Mouse (Mus musculus): ENCODE measurements around the gene Apbb1ip. TPM values are rescaled to one million over a fixed set of nuclear protein-coding genes. Genes with fewer than 3 reads are reported as not detected.

The Apbb1ip gene
- polyA plus RNA-seq, 1 experiment from 2014 or later = 0.53 TPM

GRCm38 (mm10) chr2:22796487-22796886 lies 22.6 kb downstream of the Apbb1ip start:
- H3K9me3 ChIP-seq (ENCODE audit: control insufficient read depth, low read length) = no peaks in the 10 kb centered on the region
- no peak overlapping the region for H3K4me2 ChIP-seq (ENCODE audit: low read depth, low read length, severe bottlenecking)
- no peaks in the 10 kb centered on the region for H3K27me3 ChIP-seq (ENCODE audit: control insufficient read depth, insufficient read depth, low read length)
- H3K27ac ChIP-seq (ENCODE audit: low read depth, low read length) = no peak overlapping the region
- no peak overlapping the region for H3K4me3 ChIP-seq (ENCODE audit: low read depth, low read length)
- no peaks in the 10 kb centered on the region for H3K36me3 ChIP-seq (ENCODE audit: control insufficient read depth, insufficient read depth, low read length)
- no peak overlapping the region for H3K9ac ChIP-seq (ENCODE audit: low read length)
- ATAC-seq (replicated peaks; ENCODE audit: low FRiP score) (no peak), DNase-seq (ENCODE audit: low spot score) (no peak)
- H3K4me1 ChIP-seq (replicated peaks; ENCODE audit: control insufficient read depth, insufficient read depth, low read length) = no peaks in the 10 kb centered on the region

DNA sequence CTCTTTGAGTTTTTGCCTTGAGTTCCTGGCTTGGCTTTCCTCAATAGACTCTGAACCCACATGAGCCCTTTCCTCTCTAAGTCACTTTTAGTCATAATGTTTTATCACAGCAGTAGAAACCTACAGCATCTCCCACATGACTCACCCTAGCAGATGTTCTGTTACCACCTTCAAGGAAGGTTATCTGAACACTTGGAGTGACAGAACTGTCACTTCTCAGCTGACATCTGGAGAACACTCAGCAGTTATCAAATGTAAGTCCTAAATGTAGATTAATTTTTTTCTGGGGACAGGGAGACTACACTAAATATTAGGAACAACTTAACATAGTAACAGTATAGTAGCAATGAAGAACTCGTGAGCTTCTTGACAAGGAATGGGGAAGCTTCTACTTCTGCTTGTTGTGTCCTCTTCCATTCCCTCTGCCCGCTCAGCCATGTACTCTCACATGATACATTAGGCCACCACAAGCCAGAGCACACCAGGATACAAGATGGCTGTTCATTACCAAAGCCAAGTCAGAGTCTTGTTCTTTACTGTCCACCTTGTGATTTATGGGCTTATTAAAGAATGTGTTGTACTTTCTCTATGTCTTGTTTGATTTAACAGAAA lies 25.6 kb downstream of the Apbb1ip start:
- Histone ChIP-seq H3K9me3 (ENCODE audit: control insufficient read depth, low read length) (no peaks in the 10 kb centered on the region), H3K4me2 (ENCODE audit: low read depth, low read length, severe bottlenecking) (no peak overlapping the region), H3K27ac (ENCODE audit: low read depth, low read length) (no peak overlapping the region), H3K4me1 (replicated peaks; ENCODE audit: control insufficient read depth, insufficient read depth, low read length) (no peaks in the 10 kb centered on the region), H3K27me3 (ENCODE audit: control insufficient read depth, insufficient read depth, low read length) (no peaks in the 10 kb centered on the region), H3K4me3 (ENCODE audit: low read depth, low read length) (no peak overlapping the region), H3K36me3 (ENCODE audit: control insufficient read depth, insufficient read depth, low read length) (no peaks in the 10 kb centered on the region), H3K9ac (ENCODE audit: low read length) (no peak overlapping the region)
- ATAC-seq (replicated peaks; ENCODE audit: low FRiP score) (no peak), DNase-seq (ENCODE audit: low spot score) (no peak)
- 81% methylated on average over 2 of the region's 2 CpGs for WGBS

- Histone ChIP-seq H3K4me3 (ENCODE audit: low read depth, low read length) (no peak overlapping the region), H3K9ac (ENCODE audit: low read length) (no peak overlapping the region), H3K4me2 (ENCODE audit: low read depth, low read length, severe bottlenecking) (no peak overlapping the region), H3K9me3 (ENCODE audit: control insufficient read depth, low read length) (no peaks in the 10 kb centered on the region), H3K27me3 (ENCODE audit: control insufficient read depth, insufficient read depth, low read length) (no peaks in the 10 kb centered on the region), H3K36me3 (ENCODE audit: control insufficient read depth, insufficient read depth, low read length) (no peaks in the 10 kb centered on the region), H3K4me1 (replicated peaks; ENCODE audit: control insufficient read depth, insufficient read depth, low read length) (no peaks in the 10 kb centered on the region), H3K27ac (ENCODE audit: low read depth, low read length) (no peak overlapping the region)
- DNase-seq (ENCODE audit: low spot score) (no peak), ATAC-seq (replicated peaks; ENCODE audit: low FRiP score) (no peak)
- 85% methylated on average over 2 of the region's 2 CpGs for whole genome bisulfite sequencing
Measured at GRCm38 (mm10) chr2:22805589-22805988, 31.7 kb downstream of the Apbb1ip start.

- Histone ChIP-seq H3K9ac (ENCODE audit: low read length) (no peak overlapping the region), H3K9me3 (ENCODE audit: control insufficient read depth, low read length) (no peaks in the 10 kb centered on the region), H3K4me1 (replicated peaks; ENCODE audit: control insufficient read depth, insufficient read depth, low read length) (no peaks in the 10 kb centered on the region), H3K27ac (ENCODE audit: low read depth, low read length) (no peak overlapping the region), H3K4me3 (ENCODE audit: low read depth, low read length) (no peak overlapping the region), H3K4me2 (ENCODE audit: low read depth, low read length, severe bottlenecking) (no peak overlapping the region), H3K36me3 (ENCODE audit: control insufficient read depth, insufficient read depth, low read length) (no peaks in the 10 kb centered on the region), H3K27me3 (ENCODE audit: control insufficient read depth, insufficient read depth, low read length) (no peaks in the 10 kb centered on the region)
- ATAC-seq (replicated peaks; ENCODE audit: low FRiP score) = no peak
- DNase-seq (ENCODE audit: low spot score) = no peak
- 97% methylated on average over 1 of the region's 1 CpGs for WGBS
Measured at GRCm38 (mm10) chr2:22806576-22806975, 32.7 kb downstream of the Apbb1ip start.

DNA sequence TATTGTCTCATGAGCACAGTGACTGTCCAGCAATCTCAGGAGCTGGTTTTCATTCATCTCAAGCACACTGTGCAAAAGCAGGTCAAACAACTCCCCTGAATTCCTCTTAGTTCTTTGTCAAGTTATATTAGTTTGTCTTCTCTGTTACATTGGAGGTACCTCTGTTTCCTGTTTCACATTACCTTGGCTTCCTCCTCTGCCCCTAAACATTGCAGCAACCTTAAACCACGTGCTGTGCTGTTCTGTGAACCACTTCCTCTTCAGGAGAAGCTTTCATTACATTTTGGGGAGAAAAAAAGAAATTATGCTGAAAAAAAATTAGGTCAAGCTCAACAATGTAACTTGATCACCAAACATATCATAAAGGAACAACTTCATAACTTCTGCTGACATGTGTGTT lies 33.4 kb downstream of the Apbb1ip start:
- no peaks in the 10 kb centered on the region for H3K36me3 ChIP-seq (ENCODE audit: control insufficient read depth, insufficient read depth, low read length)
- ATAC-seq (replicated peaks; ENCODE audit: low FRiP score) = no peak
- H3K4me3 ChIP-seq (ENCODE audit: low read depth, low read length) = no peak overlapping the region
- H3K9ac ChIP-seq (ENCODE audit: low read length) = no peak overlapping the region
- no peak overlapping the region for H3K27ac ChIP-seq (ENCODE audit: low read depth, low read length)
- H3K27me3 ChIP-seq (ENCODE audit: control insufficient read depth, insufficient read depth, low read length) = no peaks in the 10 kb centered on the region
- H3K4me2 ChIP-seq (ENCODE audit: low read depth, low read length, severe bottlenecking) = no peak overlapping the region
- no peaks in the 10 kb centered on the region for H3K9me3 ChIP-seq (ENCODE audit: control insufficient read depth, low read length)
- DNase-seq (ENCODE audit: low spot score) = no peak
- 46% methylated on average over 1 of the region's 1 CpGs for WGBS
- H3K4me1 ChIP-seq (replicated peaks; ENCODE audit: control insufficient read depth, insufficient read depth, low read length) = no peaks in the 10 kb centered on the region

- Histone ChIP-seq H3K36me3 (ENCODE audit: control insufficient read depth, insufficient read depth, low read length) (no peaks in the 10 kb centered on the region), H3K9me3 (ENCODE audit: control insufficient read depth, low read length) (no peaks in the 10 kb centered on the region), H3K27ac (ENCODE audit: low read depth, low read length) (no peak overlapping the region), H3K4me1 (replicated peaks; ENCODE audit: control insufficient read depth, insufficient read depth, low read length) (no peaks in the 10 kb centered on the region), H3K9ac (ENCODE audit: low read length) (no peak overlapping the region), H3K27me3 (ENCODE audit: control insufficient read depth, insufficient read depth, low read length) (no peaks in the 10 kb centered on the region), H3K4me2 (ENCODE audit: low read depth, low read length, severe bottlenecking) (no peak overlapping the region), H3K4me3 (ENCODE audit: low read depth, low read length) (no peak overlapping the region)
- DNase-seq (ENCODE audit: low spot score) = no peak
- WGBS = 91% methylated on average over 4 of the region's 4 CpGs
- ATAC-seq (replicated peaks; ENCODE audit: low FRiP score) = no peak
Measured at GRCm38 (mm10) chr2:22810851-22811250, 37.0 kb downstream of the Apbb1ip start.

- ATAC-seq (replicated peaks; ENCODE audit: low FRiP score) = no peak
- DNase-seq (ENCODE audit: low spot score) = no peak
- Histone ChIP-seq H3K36me3 (ENCODE audit: control insufficient read depth, insufficient read depth, low read length) (no peaks in the 10 kb centered on the region), H3K4me3 (ENCODE audit: low read depth, low read length) (no peak overlapping the region), H3K27me3 (ENCODE audit: control insufficient read depth, insufficient read depth, low read length) (no peaks in the 10 kb centered on the region), H3K27ac (ENCODE audit: low read depth, low read length) (no peak overlapping the region), H3K9me3 (ENCODE audit: control insufficient read depth, low read length) (no peaks in the 10 kb centered on the region), H3K9ac (ENCODE audit: low read length) (no peak overlapping the region), H3K4me2 (ENCODE audit: low read depth, low read length, severe bottlenecking) (no peak overlapping the region), H3K4me1 (replicated peaks; ENCODE audit: control insufficient read depth, insufficient read depth, low read length) (no peaks in the 10 kb centered on the region)
- WGBS = 87% methylated on average over 8 of the region's 8 CpGs
Measured at GRCm38 (mm10) chr2:22811466-22811865, 37.6 kb downstream of the Apbb1ip start.

DNA sequence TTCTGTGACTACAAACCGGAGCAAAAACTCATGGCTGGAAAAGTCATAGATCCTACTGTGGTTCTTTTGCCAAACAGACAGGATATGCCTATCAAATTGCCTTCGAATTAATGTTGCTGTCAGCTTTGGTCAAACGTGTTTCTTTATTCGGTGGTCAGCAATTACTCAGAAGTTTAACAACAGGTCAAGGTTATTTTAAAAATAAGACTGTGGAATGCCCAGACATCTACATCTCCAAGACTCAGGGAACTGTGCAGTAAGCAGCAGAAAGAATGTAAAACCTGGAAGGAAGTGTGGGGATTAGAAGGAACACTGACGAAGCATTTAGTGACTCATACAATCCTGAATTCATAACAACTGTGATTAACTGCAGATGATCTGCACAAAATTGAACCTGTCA lies 40.0 kb downstream of the Apbb1ip start:
- DNase-seq (ENCODE audit: low spot score) (no peak), ATAC-seq (replicated peaks; ENCODE audit: low FRiP score) (no peak)
- Histone ChIP-seq H3K27me3 (ENCODE audit: control insufficient read depth, insufficient read depth, low read length) (no peaks in the 10 kb centered on the region), H3K9me3 (ENCODE audit: control insufficient read depth, low read length) (no peaks in the 10 kb centered on the region), H3K27ac (ENCODE audit: low read depth, low read length) (no peak overlapping the region), H3K36me3 (ENCODE audit: control insufficient read depth, insufficient read depth, low read length) (no peaks in the 10 kb centered on the region), H3K4me3 (ENCODE audit: low read depth, low read length) (no peak overlapping the region), H3K9ac (ENCODE audit: low read length) (no peak overlapping the region), H3K4me1 (replicated peaks; ENCODE audit: control insufficient read depth, insufficient read depth, low read length) (no peaks in the 10 kb centered on the region), H3K4me2 (ENCODE audit: low read depth, low read length, severe bottlenecking) (no peak overlapping the region)
- 81% methylated on average over 5 of the region's 5 CpGs for WGBS

DNA sequence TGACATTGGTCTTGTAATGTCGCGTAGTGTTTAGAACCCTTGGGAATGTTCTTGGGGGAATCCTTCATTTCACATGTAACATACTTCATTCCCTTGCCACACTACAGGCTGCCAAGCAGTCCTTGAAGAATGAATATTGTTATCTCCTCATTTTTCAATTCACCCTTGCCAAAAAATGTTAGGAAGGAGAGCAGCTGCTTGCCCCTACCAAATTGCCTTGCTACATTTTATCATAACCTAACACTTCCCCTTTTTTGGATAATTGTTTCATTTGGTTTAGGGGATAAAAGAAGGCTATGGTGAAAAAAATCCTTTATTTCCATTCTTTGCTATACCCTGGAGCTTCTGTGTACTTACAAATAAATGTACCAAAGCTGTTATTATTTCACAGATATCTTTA lies 41.8 kb downstream of the Apbb1ip start:
- Histone ChIP-seq H3K27me3 (ENCODE audit: control insufficient read depth, insufficient read depth, low read length) (no peaks in the 10 kb centered on the region), H3K9ac (ENCODE audit: low read length) (no peak overlapping the region), H3K36me3 (ENCODE audit: control insufficient read depth, insufficient read depth, low read length) (no peaks in the 10 kb centered on the region), H3K4me3 (ENCODE audit: low read depth, low read length) (no peak overlapping the region), H3K9me3 (ENCODE audit: control insufficient read depth, low read length) (no peaks in the 10 kb centered on the region), H3K4me2 (ENCODE audit: low read depth, low read length, severe bottlenecking) (no peak overlapping the region), H3K4me1 (replicated peaks; ENCODE audit: control insufficient read depth, insufficient read depth, low read length) (no peaks in the 10 kb centered on the region), H3K27ac (ENCODE audit: low read depth, low read length) (no peak overlapping the region)
- DNase-seq (ENCODE audit: low spot score) (no peak), ATAC-seq (replicated peaks; ENCODE audit: low FRiP score) (no peak)
- WGBS = 95% methylated on average over 2 of the region's 2 CpGs

Measured in forebrain, embryonic 11.5 days (tissue).